ENCODE assay signal across 8 mouse cellular contexts in genomic region chr11:116027756-116028155, GRCm38 (mm10). TPM values are rescaled to one million over a fixed set of nuclear protein-coding genes. Genes with fewer than 3 reads are reported as not detected.
DNase-seq lines count a peak whose midpoint lies in the region; ATAC-seq and TF ChIP-seq lines count a peak whose summit lies in the region.

Gene H3f3b, minus strand, starts transcription at chr11:116027962.

- DNase-seq in testis, postnatal 10 days (ENCODE audit: low spot score) = no peak
- no peak for DNase-seq in embryonic facial prominence, embryonic 14.5 days (ENCODE audit: low spot score)
- DNase-seq in left cerebral cortex, postnatal 14 days (ENCODE audit: low spot score in 2 of 2) = no peak
- no peak for DNase-seq in embryo, embryonic 10 days (ENCODE audit: low spot score)
- DNase-seq in natural killer cell, adult 2 months (ENCODE audit: low spot score in 2 of 2) = no peak

- no peaks in the 10 kb centered on the region for H3K27me3 ChIP-seq in testis, adult 2 months (ENCODE audit: control insufficient read depth, insufficient read depth, low read length)
- H3K27me3 ChIP-seq in embryonic facial prominence, embryonic 14.5 days (replicated peaks; ENCODE audit: control insufficient read depth, insufficient read depth, low read length) = no peaks in the 10 kb centered on the region
- no peaks in the 10 kb centered on the region for H3K27me3 ChIP-seq in heart, embryonic 14.5 days (ENCODE audit: control insufficient read depth, insufficient read depth, low read length)

- H3K9ac ChIP-seq in embryonic facial prominence, embryonic 14.5 days (ENCODE audit: low read depth, low read length) = no peak within 1 kb of the TSS
- H3K9ac ChIP-seq in heart, embryonic 14.5 days (ENCODE audit: low read length) = no peak within 1 kb of the TSS

- no peaks in the 10 kb centered on the region for H3K9me3 ChIP-seq in embryonic facial prominence, embryonic 14.5 days (ENCODE audit: control insufficient read depth, low read length)
- H3K9me3 ChIP-seq in heart, embryonic 14.5 days (ENCODE audit: control insufficient read depth, low read length) = no peaks in the 10 kb centered on the region

- no peak within 1 kb of the TSS for H3K27ac ChIP-seq in testis, adult 2 months (ENCODE audit: control insufficient read depth, insufficient read depth, low read depth, low read length)
- H3K27ac ChIP-seq in embryonic facial prominence, embryonic 14.5 days (replicated peaks; ENCODE audit: low read depth, low read length) = no peak within 1 kb of the TSS
- H3K27ac ChIP-seq in heart, embryonic 14.5 days (replicated peaks in 1 of 2; ENCODE audit: control insufficient read depth in 1 of 2, insufficient read depth in 1 of 2, low read depth in 2 of 2, low read length in 2 of 2) = no peak within 1 kb of the TSS

- no peak for ATAC-seq in embryonic facial prominence, embryonic 14.5 days (ENCODE audit: low read depth)
- no peak for ATAC-seq in heart, embryonic 14.5 days (ENCODE audit: insufficient number of reproducible peaks, insufficient read depth, low FRiP score, low read depth)
- ATAC-seq in monocyte, adult 5-6 weeks (replicated peaks; ENCODE audit: insufficient number of reproducible peaks, low FRiP score, low TSS enrichment, poor library complexity, severe bottlenecking) = peak; percentile 8; the same call in 1 of the 2 replicates

- intact Hi-C loops in left cerebral cortex, postnatal 14 days (cut with DNase I) = no loop called here

- H3K4me1 ChIP-seq in testis, adult 2 months (ENCODE audit: control insufficient read depth, insufficient read depth, low read length) = peaks cover 6% of the 10 kb centered on the region
- H3K4me1 ChIP-seq in embryonic facial prominence, embryonic 14.5 days (ENCODE audit: control insufficient read depth, insufficient read depth, low read length) = peaks cover 13% of the 10 kb centered on the region
- H3K4me1 ChIP-seq in heart, embryonic 14.5 days (ENCODE audit: control insufficient read depth in 2 of 2, insufficient read depth in 2 of 2, low read length in 2 of 2) = peaks cover 5 to 15% of the 10 kb centered on the region in 2 experiments

- no peak within 1 kb of the TSS for H3K4me2 ChIP-seq in embryonic facial prominence, embryonic 14.5 days (ENCODE audit: low read depth, low read length)
- no peak within 1 kb of the TSS for H3K4me2 ChIP-seq in heart, embryonic 14.5 days (ENCODE audit: low read length)

- peaks cover 3% of the 10 kb centered on the region; the same call in 1 of the 2 replicates for H3K36me3 ChIP-seq in testis, adult 2 months (ENCODE audit: control insufficient read depth, insufficient read depth, low read length)
- peaks cover 6% of the 10 kb centered on the region; the same call in 1 of the 2 replicates for H3K36me3 ChIP-seq in embryonic facial prominence, embryonic 14.5 days (ENCODE audit: control insufficient read depth, insufficient read depth, low read length)
- peaks cover 8% of the 10 kb centered on the region; the same call in 1 of the 2 replicates for H3K36me3 ChIP-seq in heart, embryonic 14.5 days (ENCODE audit: control insufficient read depth, insufficient read depth, low read length)

- 69% methylated on average over 4 of the region's 4 CpGs for WGBS in embryonic facial prominence, embryonic 14.5 days
- 71% methylated on average over 4 of the region's 4 CpGs for WGBS in heart, embryonic 14.5 days

- no peak for TF ChIP-seq CTCF in testis, adult 2 months (IDR thresholded peaks at IDR 0.05; ENCODE audit: control insufficient read depth, insufficient read depth, insufficient replicate concordance, low read depth, low read length)

- no peak for TF ChIP-seq POLR2A in testis, adult 2 months (IDR thresholded peaks at IDR 0.05; ENCODE audit: control insufficient read depth, low read depth, low read length)

- peak within 1 kb of the TSS; percentile 2; the same call in 1 of the 2 replicates for H3K4me3 ChIP-seq in testis, adult 2 months (ENCODE audit: control insufficient read depth, low read depth, low read length)
- H3K4me3 ChIP-seq in embryonic facial prominence, embryonic 14.5 days (ENCODE audit: low read depth, low read length) = no peak within 1 kb of the TSS
- H3K4me3 ChIP-seq in heart, embryonic 14.5 days (ENCODE audit: control insufficient read depth in 1 of 2, insufficient read depth in 1 of 2, low read depth in 1 of 2, low read length in 2 of 2) = no peak within 1 kb of the TSS

RNA-seq across cellular contexts. Expression of gene H3f3b, which starts in this region (rescaled TPM):
- polyA plus RNA-seq in testis, adult 2 months (2012; rRNA removed) = 276 and 330 TPM in 2 replicates
- 1,358 and 1,723 TPM in 2 replicates for polyA plus RNA-seq in embryonic facial prominence, embryonic 14.5 days (2014; fragmentation: Nextera tagmentation; extraction: Ambion mirVana)
- 649 and 684 TPM in 2 replicates for polyA plus RNA-seq in heart, embryonic 14.5 days (2014; fragmentation: Nextera tagmentation; extraction: Ambion mirVana)
- total RNA-seq in left cerebral cortex, postnatal 14 days (2021) = 100 to 1,000 TPM; 254 to 295 TPM
- total RNA-seq in monocyte, adult 5-6 weeks (2017) = 1,370 to 2,118 TPM (median 2,068 TPM) in 3 replicates
